In genomic region chr3:99930920-99931620, GRCm38 (mm10) we compare ENCODE assay signal across 13 mouse cellular contexts. TPM values are rescaled to one million over a fixed set of nuclear protein-coding genes. Genes with fewer than 3 reads are reported as not detected.
DNase-seq lines count a peak whose midpoint lies in the region; ATAC-seq lines count a peak whose summit lies in the region.
"Had no signal": no experiment of that assay in that cellular context is flagged by ENCODE, and none has a peak within 500 bp of the region (broad histone marks: within the 10 kb centered on the region; RNA-seq: fewer than 3 reads in every experiment).

No protein-coding gene starts in this region.

- peaks cover 26% of the 10 kb centered on the region for H3K4me1 ChIP-seq in embryonic facial prominence, embryonic 13.5 days
- no peaks in the 10 kb centered on the region for H3K4me1 ChIP-seq in intestine, embryonic 15.5 days (replicated peaks)
- H3K4me1 ChIP-seq in liver, embryonic 12.5 days: no peaks in the 10 kb centered on the region

- DNase-seq in NIH3T3 (ENCODE audit: low read depth): peak; percentile 34
- peak; percentile 52 to 62 for DNase-seq in kidney, postnatal 4 days
- DNase-seq: adrenal gland, postnatal 25 days; liver, postnatal 0 days had no signal

- no peaks in the 10 kb centered on the region for H3K27me3 ChIP-seq in embryonic facial prominence, embryonic 13.5 days
- no peaks in the 10 kb centered on the region for H3K27me3 ChIP-seq in intestine, embryonic 15.5 days (replicated peaks)
- H3K27me3 ChIP-seq in liver, embryonic 12.5 days (replicated peaks): no peaks in the 10 kb centered on the region

- peak overlapping the region; percentile 60 for H3K27ac ChIP-seq in embryonic facial prominence, embryonic 13.5 days
- peak overlapping the region; percentile 33; the same call in 1 of the 2 replicates for H3K27ac ChIP-seq in intestine, embryonic 15.5 days
- no peak overlapping the region for H3K27ac ChIP-seq in liver, embryonic 12.5 days

- peak overlapping the region; percentile 21 for H3K4me2 ChIP-seq in embryonic facial prominence, embryonic 13.5 days
- H3K4me2 ChIP-seq in intestine, embryonic 15.5 days (replicated peaks): no peak overlapping the region; the same call in 1 of the 2 replicates
- no peak overlapping the region for H3K4me2 ChIP-seq in liver, embryonic 12.5 days
- H3K4me2 ChIP-seq: heart, embryonic 11.5 days had no signal

- H3K9ac ChIP-seq in embryonic facial prominence, embryonic 13.5 days: no peak overlapping the region
- H3K9ac ChIP-seq in intestine, embryonic 15.5 days: no peak overlapping the region
- no peak overlapping the region for H3K9ac ChIP-seq in liver, embryonic 12.5 days
- H3K9ac ChIP-seq: liver, postnatal 0 days had no signal

- 15% methylated on average over 12 of the region's 12 CpGs for WGBS in embryonic facial prominence, embryonic 13.5 days
- WGBS in intestine, embryonic 15.5 days: 57% methylated on average over 12 of the region's 12 CpGs
- WGBS in liver, embryonic 12.5 days (ENCODE audit: insufficient replicate concordance): 61% methylated on average over 12 of the region's 12 CpGs

- H3K4me3 ChIP-seq in embryonic facial prominence, embryonic 13.5 days: no peak overlapping the region
- no peak overlapping the region for H3K4me3 ChIP-seq in intestine, embryonic 15.5 days (replicated peaks)
- H3K4me3 ChIP-seq in liver, embryonic 12.5 days: no peak overlapping the region

- ATAC-seq in embryonic facial prominence, embryonic 13.5 days (ENCODE audit: insufficient number of reproducible peaks, insufficient read depth, low FRiP score, low TSS enrichment, low read depth): peak; percentile 64; the same call in 1 of the 2 replicates
- peak; percentile 87 for ATAC-seq in intestine, embryonic 15.5 days
- ATAC-seq in megakaryocyte progenitor cell, adult 5-6 weeks (replicated peaks; ENCODE audit: poor library complexity): no peak
- no peak for ATAC-seq in monocyte, adult 5-6 weeks (replicated peaks; ENCODE audit: insufficient number of reproducible peaks, low FRiP score, low TSS enrichment, poor library complexity, severe bottlenecking)
- ATAC-seq in activated CD4-positive, CD25-positive, alpha-beta regulatory T cell, adult 4 months: no peak
- ATAC-seq in liver, embryonic 12.5 days: no peak
- ATAC-seq: liver, postnatal 0 days had no signal

- no peaks in the 10 kb centered on the region for H3K36me3 ChIP-seq in embryonic facial prominence, embryonic 13.5 days
- H3K36me3 ChIP-seq in intestine, embryonic 15.5 days: no peaks in the 10 kb centered on the region
- no peaks in the 10 kb centered on the region for H3K36me3 ChIP-seq in liver, embryonic 12.5 days

- H3K9me3 ChIP-seq in embryonic facial prominence, embryonic 13.5 days: no peaks in the 10 kb centered on the region
- H3K9me3 ChIP-seq in intestine, embryonic 15.5 days: no peaks in the 10 kb centered on the region
- H3K9me3 ChIP-seq in liver, embryonic 12.5 days (replicated peaks): no peaks in the 10 kb centered on the region

RNA-seq across cellular contexts. Expression of gene Spag17, which starts 45.9 kb away (rescaled TPM):
- 1.3 and 1.7 TPM in 2 replicates for polyA plus RNA-seq in embryonic facial prominence, embryonic 13.5 days (2015; fragmentation: Nextera tagmentation; extraction: Ambion mirVana)
- polyA plus RNA-seq in intestine, embryonic 15.5 days (2015; fragmentation: Nextera tagmentation; extraction: Ambion mirVana): 0.10 and 0.41 TPM in 2 replicates
- total RNA-seq in megakaryocyte progenitor cell, adult 5-6 weeks (2015): not detected in 2 replicates
- total RNA-seq in megakaryocyte progenitor cell, adult 5-6 weeks (2017): not detected in 2 replicates
- total RNA-seq in monocyte, adult 5-6 weeks (2017): 0.10 to 0.53 TPM in 2 of 3 replicates, not detected in the other
- polyA plus RNA-seq in activated CD4-positive, CD25-positive, alpha-beta regulatory T cell, adult 4 months (2017; shearing (Covaris generic)): not detected
- 0.06 and 0.29 TPM in 2 replicates for polyA plus RNA-seq in liver, embryonic 12.5 days (2016; fragmentation: Nextera tagmentation; extraction: Ambion mirVana)
- total RNA-seq: adrenal gland, postnatal 25 days; megakaryocyte-erythroid progenitor cell, adult 5-6 weeks had no signal
- polyA plus RNA-seq: spleen, adult 2 months had no signal

Comparison
In these comparisons a context has a peak if more than half of its experiments do, and no peak if none do; other contexts are left out.
1. ATAC-seq: peak in embryonic facial prominence, embryonic 13.5 days (single experiment) and intestine, embryonic 15.5 days (single experiment); none in megakaryocyte progenitor cell, adult 5-6 weeks (single experiment), monocyte, adult 5-6 weeks (single experiment), activated CD4-positive, CD25-positive, alpha-beta regulatory T cell, adult 4 months (single experiment) and liver, embryonic 12.5 days (single experiment).